Mouse (Mus musculus) forelimb bud, embryonic 11.5 days (tissue): ENCODE measurements around the gene Sept8.

ENCODE experiments used
- DNase-seq: peaks from one replicate; pipeline ENCODE4 v3.0.0-alpha.2; 2012; ENCODE audit warnings: low read depth, low spot score

Gene Sept8

DNA sequence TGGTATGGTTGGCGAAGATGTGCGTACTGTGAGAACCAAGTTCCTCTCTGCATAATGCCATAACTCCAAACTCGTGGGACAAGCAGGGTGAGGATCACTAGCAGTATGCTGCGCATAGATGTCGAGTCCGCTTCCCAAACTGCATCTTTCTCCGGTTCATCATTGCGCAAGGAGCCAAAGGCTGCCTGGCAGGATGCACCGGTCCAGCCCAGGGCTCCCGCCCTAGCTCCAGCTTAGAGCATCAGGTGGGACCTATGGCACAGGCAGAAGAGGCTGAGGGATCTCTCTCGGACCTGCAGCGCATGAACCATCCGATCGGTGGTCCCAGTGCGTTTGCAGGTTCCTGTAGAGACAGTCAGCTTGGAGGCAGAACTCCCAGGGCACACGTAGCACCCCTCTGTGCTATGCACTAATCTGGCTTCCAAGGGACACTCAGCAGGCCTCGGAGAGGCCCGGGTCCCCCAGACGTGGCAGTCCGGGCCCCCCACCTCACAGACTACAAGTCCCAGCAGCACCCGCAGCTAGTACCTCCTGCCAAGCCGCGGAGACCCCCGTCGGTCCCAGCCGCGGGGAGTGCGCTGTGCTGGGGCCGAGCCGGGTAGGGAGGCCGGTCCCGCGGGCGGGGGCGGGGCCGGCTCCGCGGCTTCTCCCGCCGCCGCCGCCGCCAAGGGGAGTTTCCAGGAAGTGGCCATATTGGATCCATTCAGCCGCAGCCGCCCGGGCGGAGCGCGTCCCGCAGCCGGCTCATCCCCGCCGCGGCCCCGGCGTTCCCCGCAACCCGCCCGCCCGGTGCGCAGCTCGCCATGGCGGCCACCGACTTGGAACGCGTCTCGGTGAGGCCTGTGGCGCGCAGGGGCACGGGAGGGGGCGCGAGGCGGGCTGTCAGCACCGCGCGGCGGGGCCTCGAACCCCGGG lies at the start of gene Sept8:
Gene Sept8 (plus strand): TSS at position 51 of the 915 bp plus-strand sequence.
- no peak for DNase-seq

DNA sequence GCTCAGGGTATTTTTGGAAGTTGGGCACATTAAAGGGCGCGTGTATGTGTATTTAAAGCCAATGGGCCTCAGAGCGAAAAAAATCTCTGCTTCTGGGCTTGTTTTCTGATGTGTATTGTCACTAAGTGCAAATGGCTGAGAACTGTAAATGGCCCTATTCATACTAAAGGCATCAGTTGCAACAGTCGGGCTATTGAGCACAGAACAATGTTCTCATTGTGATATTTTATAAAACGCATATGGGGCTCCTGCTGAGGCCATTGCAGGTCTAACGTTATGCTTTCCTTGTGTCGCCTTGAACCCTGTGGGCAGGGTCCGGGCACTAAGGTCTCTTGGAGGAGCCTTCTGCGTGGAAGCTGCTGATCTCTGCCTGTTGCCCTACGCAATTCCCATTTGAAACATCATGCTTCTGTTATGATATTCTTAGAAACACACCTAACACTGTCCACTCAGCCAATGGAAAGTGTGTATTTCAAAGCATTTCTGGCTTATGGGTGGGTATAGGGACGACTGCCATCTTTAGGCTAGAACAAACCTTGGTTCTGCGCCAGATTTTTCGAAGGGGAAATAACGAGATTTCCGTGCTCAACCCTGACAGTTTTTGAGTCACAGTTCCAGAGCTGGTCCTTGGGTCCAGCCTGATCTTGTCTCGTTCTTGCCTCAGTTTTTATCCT lies 49.6 kb upstream of the Sept8 start:
- no peak for DNase-seq

DNA sequence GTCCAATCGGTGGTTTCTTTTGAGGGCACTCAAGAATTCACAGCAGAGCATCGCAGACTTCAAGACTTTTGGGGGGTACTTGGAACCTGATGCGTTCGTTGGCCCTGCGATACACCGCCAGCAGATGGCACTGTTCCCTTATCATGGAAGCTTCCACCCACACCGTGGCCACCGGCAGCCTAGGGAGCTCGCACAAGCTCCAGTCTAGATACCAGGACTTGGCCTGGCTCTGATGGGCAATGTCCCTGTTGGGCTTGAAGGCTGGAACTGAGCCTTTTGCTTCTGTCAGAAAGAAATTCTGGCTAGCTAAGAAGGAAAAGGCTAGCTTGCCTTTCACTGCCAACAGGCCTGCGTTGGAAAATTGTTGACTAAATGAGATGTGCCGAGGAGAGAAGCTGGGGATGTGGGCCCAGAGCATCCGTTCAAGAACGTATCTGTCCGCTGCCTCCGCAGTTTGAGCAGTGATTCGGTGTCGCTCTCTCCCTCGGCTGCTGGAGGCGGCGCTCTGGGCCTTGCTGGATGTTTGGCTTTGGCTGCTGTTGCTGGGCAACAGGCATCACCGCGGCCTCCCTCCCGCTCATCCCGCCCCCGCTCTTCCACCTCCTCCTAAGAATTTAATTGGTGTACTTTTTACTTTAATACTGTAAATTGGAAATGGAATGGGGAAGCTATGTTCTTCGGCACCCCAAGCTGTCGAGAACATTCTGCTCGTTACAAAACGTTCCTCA lies 48.9 kb upstream of the Sept8 start, which contains the start of gene Gm9837:
Gene Gm9837 (minus strand): TSS at position 512 of the 728 bp plus-strand sequence.
- DNase-seq: peak; percentile 92

DNA sequence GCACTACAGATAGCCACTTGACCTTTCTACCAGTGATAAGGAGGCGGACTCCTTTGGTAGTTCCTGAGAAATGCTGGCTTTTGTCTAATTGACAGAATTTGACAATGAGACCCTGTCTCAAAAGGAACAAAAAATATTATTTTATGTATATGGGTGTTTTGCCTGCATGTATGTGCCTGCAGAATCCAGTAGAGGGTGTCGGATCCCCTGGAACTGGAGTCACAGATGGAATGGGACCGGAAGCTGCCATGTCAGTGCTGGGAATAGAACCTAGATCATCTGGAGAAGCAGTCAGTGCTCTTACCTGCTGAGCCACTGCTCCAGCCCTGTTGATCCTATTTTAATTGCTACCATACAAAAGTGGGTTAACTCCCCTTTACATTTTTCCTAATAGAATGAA lies 46.3 kb upstream of the Sept8 start:
- no peak for DNase-seq

DNA sequence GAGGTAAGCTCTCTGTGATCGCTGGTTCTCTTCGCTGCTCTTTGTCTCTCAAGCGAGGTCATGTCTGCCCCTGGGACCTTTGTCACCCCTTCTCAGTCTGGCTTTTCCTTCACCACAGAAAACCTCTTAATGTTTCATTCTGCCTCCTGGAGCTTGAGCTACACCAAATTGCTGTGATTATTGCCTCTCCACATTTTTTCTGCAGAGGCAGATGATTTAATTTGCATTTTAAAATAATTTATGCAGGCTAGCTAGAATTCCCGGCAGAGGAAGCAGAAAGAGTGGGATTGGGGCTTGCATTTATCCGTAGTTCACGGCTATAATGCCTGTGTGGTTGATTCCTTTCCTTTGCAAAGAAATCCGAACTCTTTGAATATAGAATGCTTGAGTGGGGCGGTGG lies 43.4 kb upstream of the Sept8 start:
- DNase-seq: no peak

DNA sequence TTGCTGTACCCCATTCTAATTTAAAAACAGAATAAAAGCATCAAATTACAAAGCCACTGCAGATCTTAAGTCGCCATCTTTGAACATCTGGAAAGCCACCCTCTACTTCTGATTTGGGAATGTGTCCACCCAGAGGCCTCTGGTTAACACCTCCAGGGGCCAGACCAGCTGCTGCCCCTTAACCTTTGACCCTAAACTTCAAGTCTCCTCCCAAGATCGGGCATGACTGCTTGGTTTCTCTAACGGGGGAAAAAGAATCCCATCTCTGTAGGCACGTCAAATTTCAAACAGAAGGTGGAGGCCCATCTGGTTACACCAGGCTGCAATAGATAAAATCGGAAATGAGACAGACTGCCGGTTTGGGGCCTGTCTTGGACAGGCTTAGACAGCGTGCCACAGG lies 41.2 kb upstream of the Sept8 start:
- no peak for DNase-seq

DNA sequence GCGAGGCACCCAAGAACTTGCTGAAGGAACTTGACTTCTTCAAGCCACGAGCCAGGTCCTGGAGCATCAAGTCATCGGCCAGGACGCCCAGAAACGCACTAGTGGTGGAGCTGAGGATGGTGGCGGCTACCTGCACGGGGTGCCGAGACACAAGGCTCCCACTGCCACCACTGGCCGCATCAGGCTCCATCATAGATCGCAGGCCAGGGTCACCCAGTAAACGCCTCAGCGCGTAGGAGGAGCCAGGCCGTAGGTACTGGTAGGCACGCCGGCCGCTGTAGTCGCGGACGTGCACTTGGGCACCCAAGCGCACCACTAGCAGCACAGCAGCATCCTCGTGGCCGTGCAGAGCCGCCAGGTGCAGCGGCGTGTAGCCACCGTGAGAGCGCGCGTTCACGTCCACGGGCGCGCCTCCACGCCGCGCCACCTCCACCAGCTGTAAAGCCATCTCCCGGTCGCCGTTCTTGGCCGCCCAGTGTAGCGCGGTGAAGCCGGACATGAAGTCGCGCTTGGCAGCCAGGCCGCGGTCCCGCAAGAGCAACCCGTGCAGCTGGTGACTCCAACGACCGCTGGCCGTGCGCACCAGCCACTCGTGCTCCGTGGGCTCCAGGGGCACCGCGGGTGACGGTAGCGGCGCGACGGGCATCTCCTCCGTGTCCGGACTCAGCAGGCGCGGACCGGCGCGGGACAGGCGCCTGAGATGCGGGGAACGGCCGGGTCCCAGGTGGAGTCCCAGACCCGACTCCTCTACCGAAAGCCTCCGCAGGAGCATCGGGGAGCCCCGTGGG lies 40.5 kb upstream of the Sept8 start:
- DNase-seq: no peak

DNA sequence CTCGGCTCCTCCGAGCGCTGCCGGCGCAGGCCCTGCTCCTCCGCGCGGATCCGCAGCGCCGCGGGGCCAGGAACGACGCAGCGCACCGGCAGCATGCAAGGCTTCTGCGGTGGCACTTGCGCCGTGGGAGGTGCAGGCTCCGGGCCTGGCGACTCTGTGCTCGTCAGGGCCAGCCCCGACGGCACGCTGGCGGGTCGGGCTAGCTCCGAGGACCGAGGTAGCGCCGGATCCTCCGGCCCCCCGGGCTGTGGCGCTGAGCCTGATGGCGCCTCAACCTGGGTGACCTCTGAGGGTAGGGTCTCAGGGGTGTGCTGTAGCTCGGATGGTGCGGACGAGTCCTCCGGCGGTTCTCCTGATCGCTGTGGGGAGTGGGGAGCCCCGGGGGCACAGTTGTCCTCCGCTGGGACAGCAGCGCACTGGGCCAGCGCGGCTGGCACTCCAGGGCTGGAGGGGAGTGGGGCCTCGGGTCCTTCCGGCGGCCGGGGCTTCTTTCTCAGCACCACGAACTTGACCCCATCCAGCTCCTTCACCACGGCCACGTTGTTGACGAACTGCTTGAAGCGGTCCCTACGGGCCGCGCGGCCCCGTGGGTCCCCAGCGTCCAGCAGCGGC lies 39.8 kb upstream of the Sept8 start:
- DNase-seq: no peak

DNA sequence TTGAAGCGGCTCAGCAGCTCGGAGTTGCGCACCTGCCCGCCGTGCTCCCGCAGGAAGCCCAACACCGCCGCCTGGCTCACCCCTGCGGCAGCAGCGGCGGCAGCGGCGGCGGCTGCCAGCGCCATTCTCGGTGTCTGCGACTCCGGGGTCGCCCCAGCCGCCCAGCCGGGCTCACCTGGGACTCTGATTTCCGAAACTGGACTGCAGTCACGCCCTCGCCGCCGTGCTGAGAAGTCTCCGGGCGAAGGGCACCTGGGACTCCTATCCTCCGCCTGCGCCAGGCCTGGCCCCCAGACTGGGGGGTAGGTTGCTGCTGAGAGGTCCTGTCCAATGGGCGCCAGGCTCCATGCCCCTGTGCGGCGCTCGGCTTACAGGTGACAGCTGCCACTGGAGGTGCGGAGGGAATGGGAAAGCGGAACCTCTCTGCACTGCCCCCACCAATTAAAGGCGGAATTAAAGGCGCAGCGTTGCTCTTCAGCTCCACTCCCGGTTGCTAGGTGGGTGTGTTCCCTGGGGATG lies 39.2 kb upstream of the Sept8 start, which contains the start of the genes Gm9945 and Sowaha:
Gene Gm9945 (plus strand): TSS at position 384 of the 519 bp plus-strand sequence.
Gene Sowaha (minus strand): TSS at position 492 of the 519 bp plus-strand sequence.
- DNase-seq: no peak

DNA sequence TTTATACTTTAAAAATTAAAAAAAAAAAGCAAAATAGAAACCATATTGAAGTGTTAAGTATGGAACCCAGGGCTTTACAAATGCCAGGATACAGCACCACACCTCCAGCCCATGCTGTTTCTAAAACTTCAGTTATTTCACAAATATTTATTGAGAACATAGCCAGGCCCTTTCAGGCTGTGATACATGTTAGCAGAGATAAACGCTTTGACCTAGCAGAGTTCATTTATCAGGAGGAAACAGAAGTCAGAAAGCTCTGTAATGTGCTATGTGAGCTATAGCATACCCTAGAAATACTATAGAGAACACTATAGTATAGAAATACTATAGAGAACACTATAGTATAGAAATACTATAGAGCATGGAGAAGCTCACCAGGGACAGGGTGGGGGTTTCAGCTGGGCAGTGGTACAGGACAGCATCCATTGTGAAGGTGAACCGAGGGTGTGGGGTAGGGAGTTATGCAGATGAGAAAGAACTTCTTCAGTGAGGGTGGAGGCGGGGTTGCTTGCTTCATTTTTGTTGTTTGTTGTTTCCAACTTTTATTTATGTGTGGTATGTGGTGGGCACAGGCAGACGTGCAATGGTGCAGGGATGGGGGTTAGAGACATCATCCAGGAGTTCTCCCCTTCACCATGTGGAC lies 37.8 kb upstream of the Sept8 start:
- DNase-seq: no peak

DNA sequence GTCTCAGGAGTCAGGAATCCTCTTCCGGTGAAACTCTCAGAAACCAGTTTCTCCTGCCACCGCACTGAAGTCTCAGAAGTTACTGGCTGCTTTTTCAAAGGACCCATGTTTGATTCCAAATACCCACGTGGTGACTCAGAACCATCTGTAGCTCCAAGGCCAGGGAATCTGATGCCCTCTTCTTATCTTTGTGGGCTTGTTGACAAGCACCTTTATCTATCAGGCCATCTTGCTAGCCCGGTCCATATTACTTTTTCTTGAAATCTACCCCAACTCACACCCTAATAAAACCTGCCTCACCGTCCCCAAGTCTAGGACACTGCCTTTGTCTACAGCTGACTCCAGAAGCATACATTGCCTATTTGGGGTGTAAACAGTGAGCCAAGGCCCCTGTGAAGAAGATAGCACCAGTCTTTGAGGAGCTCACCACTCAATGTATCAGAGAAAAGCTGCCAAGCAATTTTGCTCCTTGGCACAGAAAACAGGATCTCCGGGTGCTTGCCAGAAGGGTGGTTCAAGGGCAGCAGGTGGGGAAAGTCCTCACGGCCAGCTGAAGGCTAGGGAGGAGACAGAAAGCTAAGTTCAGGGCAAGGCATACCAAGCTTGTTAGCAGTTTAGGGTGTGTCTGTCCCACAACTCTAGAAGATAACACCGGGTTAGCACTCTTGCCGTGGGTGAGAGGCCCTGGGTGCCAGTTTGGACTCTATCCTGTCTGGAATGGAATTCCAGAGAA lies 35.7 kb upstream of the Sept8 start:
- no peak for DNase-seq

DNA sequence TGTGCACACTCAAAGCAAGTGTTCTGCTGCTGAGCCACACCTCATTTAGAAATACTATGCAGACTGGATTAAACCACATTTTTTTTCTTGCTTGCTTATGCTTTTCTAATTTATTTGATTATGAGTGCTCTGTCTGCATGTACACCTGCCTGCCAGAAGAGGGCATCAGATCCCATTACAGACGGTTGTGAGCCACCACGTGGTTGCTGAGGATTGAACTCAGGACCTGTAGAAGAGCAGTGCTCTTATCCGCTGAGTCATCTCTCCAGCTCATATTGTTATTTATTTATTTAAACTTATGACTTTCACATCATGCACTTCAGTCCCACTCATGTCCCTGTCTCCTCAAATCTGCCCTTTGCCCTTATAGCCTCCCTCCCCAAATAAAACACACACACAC lies 33.3 kb upstream of the Sept8 start:
- DNase-seq: no peak

DNA sequence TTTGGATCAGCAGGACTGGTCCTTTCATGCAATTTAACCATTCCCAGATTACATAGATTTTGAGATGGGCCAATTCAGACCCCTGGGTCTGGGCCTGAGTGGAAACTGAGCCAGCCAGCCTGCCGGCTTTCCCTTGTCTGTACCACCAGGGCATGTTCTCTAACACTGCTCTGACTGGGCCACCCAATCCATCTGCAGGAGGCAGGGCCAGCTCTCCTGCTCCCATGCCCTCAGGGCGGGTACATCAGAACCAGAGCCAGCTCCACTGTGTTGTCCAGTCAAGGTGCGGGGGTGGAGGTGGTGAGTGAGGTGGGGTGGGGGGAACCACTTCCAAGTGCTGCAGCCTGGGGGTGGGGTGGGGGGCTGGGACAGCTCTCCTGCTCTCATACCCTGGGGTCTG lies 32.7 kb upstream of the Sept8 start:
- DNase-seq: no peak

DNA sequence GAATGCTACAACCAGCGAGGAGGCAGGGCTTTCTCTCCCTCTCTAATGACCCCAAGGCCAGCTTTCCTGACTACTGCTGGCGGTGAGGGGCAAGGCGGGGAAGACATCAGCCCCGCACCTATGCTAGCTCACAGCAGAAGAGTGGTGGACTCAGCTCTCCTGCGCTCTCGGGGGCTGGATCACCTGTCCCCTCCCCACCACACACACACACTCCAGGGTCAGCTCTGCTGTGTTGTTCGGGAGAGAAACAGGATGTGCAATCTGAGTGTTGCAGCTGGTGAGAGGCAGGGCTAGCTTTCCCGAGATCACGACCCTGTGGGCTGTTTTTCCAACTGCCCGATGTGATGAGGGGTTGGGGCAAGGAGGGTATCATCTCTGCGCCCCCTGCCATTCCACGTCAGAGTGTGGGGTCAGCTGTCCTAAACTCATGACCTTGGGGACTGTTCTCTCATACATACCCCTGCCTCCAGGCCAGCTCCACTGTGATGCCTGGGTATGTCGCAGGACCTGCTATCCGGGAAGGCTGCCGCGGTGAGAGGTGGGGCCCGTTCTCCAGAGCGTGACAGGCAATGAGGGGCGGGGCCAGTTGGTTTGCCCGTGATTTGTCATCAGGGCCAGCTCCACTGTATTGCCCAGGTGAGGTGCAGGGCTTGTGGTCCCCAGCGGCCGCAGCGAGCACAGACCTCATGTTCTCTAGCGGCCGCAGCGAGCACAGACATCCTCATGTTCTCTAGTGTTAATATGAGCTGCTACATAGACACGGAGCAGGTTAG lies 32.0 kb upstream of the Sept8 start:
- no peak for DNase-seq

DNA sequence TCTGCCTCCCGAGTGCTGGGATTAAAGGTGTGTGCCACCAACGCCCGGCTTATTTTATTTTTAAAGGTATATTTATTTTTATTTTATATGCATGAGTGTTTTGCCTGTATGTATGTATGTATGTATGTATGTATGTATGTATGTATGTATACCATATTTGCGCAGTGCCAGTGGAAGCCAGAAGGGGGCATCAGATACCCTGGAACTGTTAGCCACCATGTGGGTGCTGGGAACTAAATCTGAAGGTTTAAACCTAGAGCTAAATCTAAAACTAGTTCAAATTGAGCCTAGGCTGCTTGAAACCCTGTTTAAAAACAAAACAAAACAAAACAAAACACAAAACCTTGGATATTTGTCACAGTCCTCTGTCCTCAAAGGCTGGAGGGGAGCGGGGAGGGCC lies 30.1 kb upstream of the Sept8 start:
- DNase-seq: no peak

DNA sequence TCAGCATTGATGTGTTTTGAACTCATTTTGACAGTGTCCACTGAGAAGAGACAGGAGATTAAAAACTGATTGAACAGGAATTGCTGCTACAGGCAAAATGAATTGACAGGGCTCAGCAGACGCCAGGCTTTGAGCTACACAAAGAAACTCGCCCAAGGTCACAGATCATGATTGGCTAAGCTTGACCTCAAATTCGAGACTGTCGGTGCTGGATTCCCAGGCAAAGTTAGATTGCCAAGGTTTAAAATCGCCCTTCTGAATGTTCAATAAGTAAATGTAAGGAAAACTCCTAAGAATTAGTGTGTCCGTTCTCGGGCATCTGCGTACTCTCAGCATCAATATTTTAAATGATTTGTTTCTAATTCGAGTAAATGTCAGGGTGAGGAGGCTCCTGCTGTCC lies 29.6 kb upstream of the Sept8 start:
- no peak for DNase-seq

DNA sequence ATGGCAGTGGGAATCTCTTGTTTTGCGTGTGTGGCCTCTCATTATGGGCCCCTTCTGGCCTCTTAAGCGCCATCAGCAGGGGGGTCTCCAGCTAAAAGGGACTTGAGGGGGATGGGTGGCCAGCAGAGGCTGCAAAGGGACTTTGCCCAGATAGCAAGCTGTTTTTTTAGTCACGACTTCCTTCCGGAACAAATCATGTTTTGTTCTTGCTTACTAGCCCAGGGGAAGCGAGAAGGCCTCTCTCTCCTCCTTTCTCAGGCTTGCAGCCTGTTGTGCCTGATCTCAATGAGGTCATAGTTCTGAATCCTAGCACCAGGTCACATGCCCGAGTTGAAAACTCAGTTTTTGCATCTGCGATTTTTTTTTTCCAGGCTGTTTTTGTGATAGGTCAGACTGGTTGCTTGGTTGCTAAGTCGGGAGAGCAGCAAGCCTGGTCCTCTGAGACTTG lies 27.1 kb upstream of the Sept8 start:
- DNase-seq: no peak

DNA sequence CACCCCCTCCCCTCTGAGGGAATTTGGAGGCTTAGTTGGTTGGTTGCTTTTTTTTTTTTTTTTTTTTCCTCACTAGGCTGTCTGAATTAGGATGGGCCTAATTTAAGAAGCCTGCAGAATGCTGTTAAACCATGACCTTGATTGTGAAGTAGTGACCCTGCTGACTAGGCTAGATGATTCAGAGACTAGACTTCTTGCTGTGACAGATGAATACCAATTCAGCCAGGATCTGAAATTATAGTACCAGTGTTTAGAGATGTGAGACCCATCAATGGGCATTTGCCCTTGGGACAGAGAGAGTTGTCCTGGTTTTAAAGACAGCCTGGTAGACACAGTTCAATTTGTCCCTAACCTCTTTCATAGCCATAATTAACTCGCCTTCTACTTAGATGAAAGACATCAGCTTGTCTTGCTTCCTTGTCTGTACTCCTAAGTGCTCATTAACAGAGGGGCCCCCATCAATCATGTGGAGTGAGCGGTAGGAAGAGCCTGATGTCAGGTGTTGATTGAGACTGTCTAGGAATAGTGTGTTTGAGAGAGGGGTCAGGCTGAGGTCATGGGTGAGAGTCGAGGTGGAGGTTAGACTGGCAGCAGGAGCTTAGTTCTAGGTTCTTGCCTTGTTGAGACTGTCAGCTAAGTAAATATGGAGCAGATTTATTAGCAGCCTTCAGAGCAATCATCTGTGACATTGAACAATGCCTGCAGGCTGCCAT lies 25.7 kb upstream of the Sept8 start:
- no peak for DNase-seq
